Mouse (Mus musculus): ENCODE data around the gene Gstp3.

DNA sequence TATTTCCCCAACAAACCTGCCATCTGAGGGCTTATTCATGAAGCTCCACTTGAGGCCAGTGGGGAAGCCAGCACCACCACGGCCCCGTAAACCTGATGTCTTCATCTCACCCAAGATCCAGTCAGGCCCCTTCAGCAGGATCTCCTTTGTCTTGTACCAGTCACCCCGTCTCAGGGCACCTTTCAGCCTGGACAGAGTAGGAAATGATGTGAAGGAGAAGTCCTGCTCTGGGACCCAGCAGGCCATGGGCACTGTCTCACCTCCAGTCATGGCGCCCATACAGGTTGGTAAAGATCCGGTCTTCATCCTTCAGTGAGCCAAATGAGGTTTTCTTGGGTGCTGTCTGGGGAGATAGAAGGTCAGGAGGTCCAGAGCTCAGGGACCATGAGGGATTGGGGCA is 48.3 kb downstream of the Gstp3 start:
- TF ChIP-seq CTCF (IDR thresholded peaks at IDR 0.05; ENCODE audit: low read depth, low read length) (no peak), TAL1 (conservative IDR thresholded peaks at IDR 0.05; ENCODE audit: low read depth, low read length) (no peak), GATA1 (IDR thresholded peaks at IDR 0.05; ENCODE audit: borderline replicate concordance, low read length) (no peak)

Data from G1E (cell line).